Mouse (Mus musculus) heart, adult 2 months (tissue): Measurements from ENCODE around the gene Hoxa6.

ENCODE experiments used
- CTCF ChIP-seq: fragments of 200-600 bp; IDR thresholded peaks from 2 replicates; pipeline ENCODE4 v1.8.1; 2022; ENCODE audit warnings: antibody characterized with exemption, mild to moderate bottlenecking, moderate library complexity
- EP300 ChIP-seq: fragments of 200-500 bp; IDR thresholded peaks from 2 replicates; pipeline ENCODE4 v1.6.1; 2011; ENCODE audit warnings: low read depth, low read length, control low read depth; ENCODE audit not compliant: insufficient read depth

- TF ChIP-seq CTCF (no peak), EP300 (no peak)
These were observed 10.2 kb upstream of the Hoxa6 start for GRCm38 (mm10) chr6:52218643-52219215.
